Mouse (Mus musculus) granulocyte monocyte progenitor cell, adult 5-6 weeks (primary cell): ENCODE measurements around the gene Spsb3. TPM values are rescaled to one million over a fixed set of nuclear protein-coding genes. Genes with fewer than 3 reads are reported as not detected.

ENCODE experiments used
- ATAC-seq: replicated peaks from 2 replicates; pipeline ENCODE4 v1.8.0; 2016; ENCODE audit warnings: mild to moderate bottlenecking, moderate TSS enrichment, inconsistent platforms; ENCODE audit not compliant: poor library complexity, severe bottlenecking
- total RNA-seq, 2 experiments: library from RNA; stranded (forward) in 1 of 2; stranded (reverse) in 1 of 2; fragments of 200-712, 200-1000 nt in 1 of 2; fragments of >200 nt in 1 of 2; fragmentation: Nextera tagmentation in 1 of 2; gene quantifications; 2 replicates each; pipeline ENCODE4 v1.2.3; 2014 to 2017

Gene Spsb3
- total RNA-seq, 2 experiments from 2014 or later, result 10.4 to 15.7 TPM

DNA sequence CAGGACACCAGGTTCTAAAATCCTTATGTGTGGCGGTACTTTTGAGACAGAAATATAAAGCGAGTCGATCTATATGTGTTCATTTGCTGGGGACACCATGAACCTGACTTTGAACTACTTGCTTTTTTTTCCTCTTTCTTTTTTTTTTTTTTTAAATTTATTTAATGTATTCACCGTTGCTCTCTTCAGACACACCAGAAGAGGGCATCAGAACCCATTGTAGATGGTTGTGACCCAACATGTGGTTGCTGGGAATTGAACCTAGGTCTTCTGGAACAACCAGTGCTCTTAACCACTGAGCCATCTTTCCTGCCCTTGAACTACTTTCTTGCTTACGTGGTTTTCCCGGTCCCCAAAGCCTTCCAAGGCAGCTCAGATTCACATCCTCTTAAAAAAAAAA, 50.8 kb downstream of the Spsb3 start:
- ATAC-seq, result no peak

Other genes with a start within 250 kb of the Spsb3 start
- 0.45 and 1.0 TPM in 2 replicates for gene Slc9a3r2, start 236.3 kb upstream of the Spsb3 start, total RNA-seq (2014; fragmentation: Nextera tagmentation)
- 1.8 and 3.0 TPM in 2 replicates for gene Slc9a3r2, start 236.3 kb upstream of the Spsb3 start, total RNA-seq (2017)
- not detected in 2 replicates for gene Npw, start 228.2 kb upstream of the Spsb3 start, total RNA-seq (2014; fragmentation: Nextera tagmentation)
- 0.82 TPM in 1 of 2 replicates, not detected in the other for gene Npw, start 228.2 kb upstream of the Spsb3 start, total RNA-seq (2017)
- 18.2 and 40.4 TPM in 2 replicates for gene Zfp598, start 217.0 kb upstream of the Spsb3 start, total RNA-seq (2014; fragmentation: Nextera tagmentation)
- 16.1 and 17.8 TPM in 2 replicates for gene Zfp598, start 217.0 kb upstream of the Spsb3 start, total RNA-seq (2017)
- not detected in 2 replicates for gene Syngr3, start 196.7 kb upstream of the Spsb3 start, total RNA-seq (2014; fragmentation: Nextera tagmentation)
- gene Syngr3, start 196.7 kb upstream of the Spsb3 start, total RNA-seq (2017), result not detected in 2 replicates
- gene Gfer, start 190.5 kb upstream of the Spsb3 start, total RNA-seq (2014; fragmentation: Nextera tagmentation), result 28.9 and 33.2 TPM in 2 replicates
- gene Gfer, start 190.5 kb upstream of the Spsb3 start, total RNA-seq (2017), result 45.1 and 64.0 TPM in 2 replicates
- 1.4 TPM in 1 of 2 replicates, not detected in the other for gene Noxo1, start 190.4 kb upstream of the Spsb3 start, total RNA-seq (2014; fragmentation: Nextera tagmentation)
- gene Noxo1, start 190.4 kb upstream of the Spsb3 start, total RNA-seq (2017), result 0.60 and 2.1 TPM in 2 replicates
- 39.5 and 44.5 TPM in 2 replicates for gene Tbl3, start 179.0 kb upstream of the Spsb3 start, total RNA-seq (2014; fragmentation: Nextera tagmentation)
- 44.1 and 54.9 TPM in 2 replicates for gene Tbl3, start 179.0 kb upstream of the Spsb3 start, total RNA-seq (2017)
- 1.2 TPM in 1 of 2 replicates, not detected in the other for gene Rnf151, start 168.6 kb upstream of the Spsb3 start, total RNA-seq (2014; fragmentation: Nextera tagmentation)
- not detected in 2 replicates for gene Rnf151, start 168.6 kb upstream of the Spsb3 start, total RNA-seq (2017)
- 4,639 and 4,919 TPM in 2 replicates for gene Rps2, start 168.5 kb upstream of the Spsb3 start, total RNA-seq (2014; fragmentation: Nextera tagmentation)
- 1,990 and 2,495 TPM in 2 replicates for gene Rps2, start 168.5 kb upstream of the Spsb3 start, total RNA-seq (2017)
- 247 and 248 TPM in 2 replicates for gene Ndufb10, start 162.2 kb upstream of the Spsb3 start, total RNA-seq (2014; fragmentation: Nextera tagmentation)
- 237 and 286 TPM in 2 replicates for gene Ndufb10, start 162.2 kb upstream of the Spsb3 start, total RNA-seq (2017)
- 0.73 TPM in 1 of 2 replicates, not detected in the other for gene Rpl3l, start 158.8 kb upstream of the Spsb3 start, total RNA-seq (2014; fragmentation: Nextera tagmentation)
- 0.52 TPM in 1 of 2 replicates, not detected in the other for gene Rpl3l, start 158.8 kb upstream of the Spsb3 start, total RNA-seq (2017)
- gene Msrb1, start 150.0 kb upstream of the Spsb3 start, total RNA-seq (2014; fragmentation: Nextera tagmentation), result 255 and 331 TPM in 2 replicates
- gene Msrb1, start 150.0 kb upstream of the Spsb3 start, total RNA-seq (2017), result 160 and 195 TPM in 2 replicates
- not detected in 2 replicates for gene Hs3st6, start 133.7 kb upstream of the Spsb3 start, total RNA-seq (2014; fragmentation: Nextera tagmentation)
- not detected in 2 replicates for gene Hs3st6, start 133.7 kb upstream of the Spsb3 start, total RNA-seq (2017)
- gene Meiob, start 82.4 kb upstream of the Spsb3 start, total RNA-seq (2014; fragmentation: Nextera tagmentation), result not detected in 2 replicates
- gene Meiob, start 82.4 kb upstream of the Spsb3 start, total RNA-seq (2017), result not detected in 2 replicates
- gene Hagh, start 46.5 kb upstream of the Spsb3 start, total RNA-seq (2014; fragmentation: Nextera tagmentation), result 35.3 and 46.1 TPM in 2 replicates
- gene Hagh, start 46.5 kb upstream of the Spsb3 start, total RNA-seq (2017), result 18.2 and 45.8 TPM in 2 replicates
- 13.7 and 15.1 TPM in 2 replicates for gene Fahd1, start 36.3 kb upstream of the Spsb3 start, total RNA-seq (2014; fragmentation: Nextera tagmentation)
- 11.4 and 14.3 TPM in 2 replicates for gene Fahd1, start 36.3 kb upstream of the Spsb3 start, total RNA-seq (2017)
- gene Igfals, start 20.6 kb upstream of the Spsb3 start, total RNA-seq (2014; fragmentation: Nextera tagmentation), result not detected in 2 replicates
- not detected in 2 replicates for gene Igfals, start 20.6 kb upstream of the Spsb3 start, total RNA-seq (2017)
- 103 and 108 TPM in 2 replicates for gene Nubp2, start 294 bp upstream of the Spsb3 start, total RNA-seq (2014; fragmentation: Nextera tagmentation)
- 42.8 and 48.2 TPM in 2 replicates for gene Nubp2, start 294 bp upstream of the Spsb3 start, total RNA-seq (2017)
- 8.9 and 15.1 TPM in 2 replicates for gene Eme2, start 8.4 kb downstream of the Spsb3 start, total RNA-seq (2014; fragmentation: Nextera tagmentation)
- gene Eme2, start 8.4 kb downstream of the Spsb3 start, total RNA-seq (2017), result 12.5 and 14.9 TPM in 2 replicates
- 62.0 and 75.0 TPM in 2 replicates for gene Mrps34, start 8.5 kb downstream of the Spsb3 start, total RNA-seq (2014; fragmentation: Nextera tagmentation)
- 36.7 and 41.9 TPM in 2 replicates for gene Mrps34, start 8.5 kb downstream of the Spsb3 start, total RNA-seq (2017)
- 18.8 and 22.9 TPM in 2 replicates for gene Nme3, start 9.9 kb downstream of the Spsb3 start, total RNA-seq (2014; fragmentation: Nextera tagmentation)
- 21.2 and 27.1 TPM in 2 replicates for gene Nme3, start 9.9 kb downstream of the Spsb3 start, total RNA-seq (2017)
- gene Mapk8ip3, start 50.3 kb downstream of the Spsb3 start, total RNA-seq (2014; fragmentation: Nextera tagmentation), result 49.0 and 84.5 TPM in 2 replicates
- gene Mapk8ip3, start 50.3 kb downstream of the Spsb3 start, total RNA-seq (2017), result 18.2 and 21.0 TPM in 2 replicates
- gene Jpt2, start 74.0 kb downstream of the Spsb3 start, total RNA-seq (2014; fragmentation: Nextera tagmentation), result 109 and 130 TPM in 2 replicates
- gene Jpt2, start 74.0 kb downstream of the Spsb3 start, total RNA-seq (2017), result 104 and 114 TPM in 2 replicates
- 27.3 and 27.6 TPM in 2 replicates for gene Cramp1l, start 129.1 kb downstream of the Spsb3 start, total RNA-seq (2014; fragmentation: Nextera tagmentation)
- gene Cramp1l, start 129.1 kb downstream of the Spsb3 start, total RNA-seq (2017), result 7.8 and 8.2 TPM in 2 replicates
- gene Ift140, start 129.4 kb downstream of the Spsb3 start, total RNA-seq (2014; fragmentation: Nextera tagmentation), result 12.3 and 22.1 TPM in 2 replicates
- gene Ift140, start 129.4 kb downstream of the Spsb3 start, total RNA-seq (2017), result 15.6 and 28.8 TPM in 2 replicates
- not detected in 2 replicates for gene Tmem204, start 196.9 kb downstream of the Spsb3 start, total RNA-seq (2014; fragmentation: Nextera tagmentation)
- not detected in 2 replicates for gene Tmem204, start 196.9 kb downstream of the Spsb3 start, total RNA-seq (2017)
- 49.8 and 55.9 TPM in 2 replicates for gene Telo2, start 229.3 kb downstream of the Spsb3 start, total RNA-seq (2014; fragmentation: Nextera tagmentation)
- gene Telo2, start 229.3 kb downstream of the Spsb3 start, total RNA-seq (2017), result 21.8 and 37.3 TPM in 2 replicates
- gene Ptx4, start 234.1 kb downstream of the Spsb3 start, total RNA-seq (2014; fragmentation: Nextera tagmentation), result not detected in 2 replicates
- gene Ptx4, start 234.1 kb downstream of the Spsb3 start, total RNA-seq (2017), result not detected in 2 replicates
- 12.1 and 18.9 TPM in 2 replicates for gene Clcn7, start 246.7 kb downstream of the Spsb3 start, total RNA-seq (2014; fragmentation: Nextera tagmentation)
- gene Clcn7, start 246.7 kb downstream of the Spsb3 start, total RNA-seq (2017), result 11.3 and 12.6 TPM in 2 replicates